Mouse (Mus musculus) thymus, adult 2 months (tissue): ENCODE results near the gene Ccdc137. TPM values are rescaled to one million over a fixed set of nuclear protein-coding genes. Genes with fewer than 3 reads are reported as not detected.

Source experiments
- DNase-seq: peaks from one replicate; pipeline ENCODE4 v3.0.0; 2021
- H3K27ac ChIP-seq: fragments of 200-500 bp; 2 replicates; pipeline ENCODE4 v1.5.1; 2012; ENCODE audit warnings: low read length, control low read depth; ENCODE audit not compliant: control insufficient read depth, insufficient read depth
- H3K27me3 ChIP-seq: fragments of 200-500 bp; 2 replicates; pipeline ENCODE4 v1.6.1; 2012; ENCODE audit warnings: mild to moderate bottlenecking, low read length, moderate library complexity, mixed read lengths; ENCODE audit not compliant: control insufficient read depth, insufficient read depth
- H3K36me3 ChIP-seq: fragments of 200-500 bp; 2 replicates; pipeline ENCODE4 v1.6.1; 2012; ENCODE audit warnings: mild to moderate bottlenecking, low read length, moderate library complexity; ENCODE audit not compliant: control insufficient read depth, insufficient read depth
- H3K4me1 ChIP-seq: fragments of 200-500 bp; replicated peaks from 2 replicates; pipeline ENCODE4 v1.6.1; 2012; ENCODE audit warnings: low read length; ENCODE audit not compliant: control insufficient read depth, insufficient read depth
- H3K4me3 ChIP-seq: fragments of 200-500 bp; 2 replicates; pipeline ENCODE4 v1.5.1; 2012; ENCODE audit warnings: mild to moderate bottlenecking, low read length, control low read depth, moderate library complexity; ENCODE audit not compliant: control insufficient read depth, insufficient read depth
- CTCF ChIP-seq: fragments of 200-500 bp; IDR thresholded peaks from 2 replicates; pipeline ENCODE4 v1.5.1; 2012; ENCODE audit warnings: mild to moderate bottlenecking, control low read depth, low read length, moderate library complexity, borderline replicate concordance; ENCODE audit not compliant: control insufficient read depth, poor library complexity, insufficient read depth; ENCODE audit errors: extremely low read depth
- POLR2A ChIP-seq: fragments of 200-500 bp; IDR thresholded peaks from 2 replicates; pipeline ENCODE4 v1.6.1; 2012; ENCODE audit warnings: mild to moderate bottlenecking, low read length, control low read depth, moderate library complexity; ENCODE audit not compliant: control insufficient read depth, poor library complexity, insufficient read depth; ENCODE audit errors: extremely low read depth
- WGBS: fragments of 180-500 bp; shearing (Covaris S2); methylation state at CpG from one replicate; pipeline ENCODE4 v1.1.7; 2018; 5-methylcytosine and 5-hydroxymethylcytosine counted together
- polyA plus RNA-seq: library from polyadenylated mRNA; depleted of rRNA; stranded (reverse); fragments of >200 nt; gene quantifications from 2 replicates; pipeline ENCODE4 v1.2.3, GENCODE M21; 2012; rRNA removed

Gene Ccdc137
- polyA plus RNA-seq, 1 experiment = 30.1 TPM

DNA sequence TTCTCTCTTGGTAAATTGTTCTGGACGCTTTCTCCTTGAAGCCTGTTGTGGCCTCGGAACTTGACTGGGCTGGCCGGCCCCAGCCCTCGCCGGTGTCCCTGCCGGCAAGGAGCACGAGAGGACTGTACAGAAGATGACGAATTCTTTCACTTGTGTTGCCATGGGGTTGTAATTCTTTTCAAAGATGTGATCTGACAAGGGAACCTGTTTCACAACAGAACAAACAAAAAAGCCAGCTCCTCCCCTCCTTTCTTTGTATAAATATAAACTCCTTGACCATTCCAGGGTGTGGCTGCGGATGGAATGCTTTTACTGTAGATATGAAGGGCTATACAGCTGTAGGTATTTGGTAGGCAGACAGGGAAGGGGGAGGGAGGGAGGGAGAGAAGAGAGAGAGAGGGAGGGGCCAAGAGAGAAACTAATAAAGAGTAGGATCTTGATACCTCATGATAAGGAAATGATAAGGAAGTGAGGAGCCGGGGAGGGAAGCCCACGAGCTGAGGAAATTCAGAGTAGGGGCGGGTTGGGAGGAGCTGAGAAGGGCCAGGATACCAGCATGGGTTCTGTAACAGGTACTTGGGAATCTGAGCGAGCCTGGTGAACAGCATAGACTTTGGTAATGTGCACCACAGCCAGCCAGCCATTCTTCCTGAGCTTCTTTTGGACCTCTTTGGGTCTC is 49.8 kb downstream of the Ccdc137 start:
- Histone ChIP-seq H3K36me3 (no peaks in the 10 kb centered on the region), H3K27ac (no peak overlapping the region), H3K4me3 (no peak overlapping the region), H3K27me3 (no peaks in the 10 kb centered on the region), H3K4me1 (peaks cover 20% of the 10 kb centered on the region)
- WGBS = 88% methylated on average over 13 of the region's 13 CpGs
- no peak for TF ChIP-seq POLR2A
- no peak for TF ChIP-seq CTCF
- no peak for DNase-seq

DNA sequence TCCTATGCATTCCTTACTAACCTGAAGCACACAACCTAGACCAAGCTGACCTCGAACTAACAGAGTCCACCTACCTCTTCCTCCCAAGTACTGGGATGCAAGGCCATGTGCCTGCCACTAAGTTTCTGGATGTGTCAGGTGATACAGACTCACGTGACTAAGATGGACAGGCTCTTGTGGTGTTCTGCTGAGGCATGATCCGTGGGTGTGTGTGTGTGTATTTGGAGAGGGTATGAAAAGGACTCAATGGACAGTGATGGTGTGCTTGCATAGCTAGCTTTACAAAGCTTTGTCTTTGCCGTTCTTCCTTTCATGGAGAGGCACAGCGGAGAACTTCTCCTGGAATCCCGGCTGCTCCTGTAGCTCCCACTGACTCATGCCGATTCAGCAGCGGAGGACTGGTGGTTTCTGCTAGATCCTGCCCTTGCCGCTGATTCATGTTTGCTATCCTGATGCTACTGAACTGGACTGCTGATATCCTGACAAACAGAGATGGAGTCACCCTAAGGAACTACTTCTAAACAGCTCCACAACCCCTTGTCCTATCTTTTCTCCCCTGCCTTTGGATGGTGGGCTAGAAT is 50.5 kb downstream of the Ccdc137 start:
- TF ChIP-seq POLR2A (no peak), CTCF (no peak)
- Histone ChIP-seq H3K36me3 (no peaks in the 10 kb centered on the region), H3K27ac (no peak overlapping the region), H3K4me3 (no peak overlapping the region), H3K27me3 (no peaks in the 10 kb centered on the region), H3K4me1 (peaks cover 20% of the 10 kb centered on the region)
- no peak for DNase-seq
- 94% methylated on average over 9 of the region's 9 CpGs for WGBS

DNA sequence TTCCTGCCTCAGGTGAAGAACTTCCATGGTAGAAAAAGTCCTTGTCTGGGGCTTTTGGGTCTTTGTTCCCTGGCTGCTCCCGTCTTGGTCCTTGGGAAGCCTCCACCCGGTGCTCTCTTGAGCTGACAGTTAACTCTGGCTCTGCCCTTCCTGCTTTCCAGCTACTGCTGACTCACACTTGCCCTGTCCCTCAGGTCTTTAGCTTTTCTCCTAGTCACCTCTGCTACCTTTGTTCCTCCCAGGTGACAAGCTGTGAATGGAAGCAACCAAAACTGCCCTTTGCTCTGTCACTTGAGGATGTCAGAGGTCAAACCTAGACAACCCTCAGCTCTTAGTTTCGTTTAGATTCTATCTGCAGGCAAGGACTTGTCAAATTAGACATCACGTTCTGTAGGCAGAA is 52.0 kb downstream of the Ccdc137 start:
- Histone ChIP-seq H3K27me3 (no peaks in the 10 kb centered on the region), H3K36me3 (no peaks in the 10 kb centered on the region), H3K4me1 (peaks cover 20% of the 10 kb centered on the region), H3K27ac (peak overlapping the region; percentile 90), H3K4me3 (no peak overlapping the region)
- peak; percentile 11 for DNase-seq
- WGBS = 44% methylated on average over 4 of the region's 4 CpGs
- TF ChIP-seq POLR2A (no peak), CTCF (no peak)

DNA sequence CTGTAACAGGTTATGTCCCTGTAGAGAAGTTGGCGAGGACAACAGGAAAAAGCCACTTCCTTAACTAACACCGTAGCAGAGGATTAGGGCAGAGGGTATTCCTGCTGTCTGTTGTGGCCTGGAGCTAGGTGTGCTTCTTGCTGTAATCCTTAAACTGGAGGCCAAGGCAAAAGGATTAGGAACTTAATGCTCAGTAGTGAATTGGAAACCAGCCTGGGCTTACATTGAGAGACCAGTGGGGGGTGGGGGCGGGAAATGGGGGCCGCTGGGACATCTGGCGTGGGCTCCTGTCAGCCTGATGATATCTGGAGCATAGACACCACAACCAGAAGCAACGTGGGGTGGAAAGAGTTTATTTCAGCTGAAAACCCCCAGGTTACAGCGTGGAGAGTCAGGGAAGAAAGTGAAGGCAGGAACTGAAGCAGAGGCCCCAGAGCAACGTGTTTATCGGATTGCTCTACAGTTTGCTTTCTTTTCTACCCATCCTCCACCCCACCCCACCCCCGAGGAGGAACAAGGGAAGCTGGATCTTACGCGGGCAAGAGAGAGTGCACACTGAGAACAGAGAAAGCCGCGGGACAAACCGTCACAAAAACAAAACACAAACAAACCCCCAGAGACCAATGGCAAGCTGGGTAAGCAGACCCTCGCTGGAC is 52.6 kb downstream of the Ccdc137 start:
- H3K27ac ChIP-seq = peak overlapping the region; percentile 90
- H3K4me1 ChIP-seq = peaks cover 20% of the 10 kb centered on the region
- no peaks in the 10 kb centered on the region for H3K27me3 ChIP-seq
- H3K36me3 ChIP-seq = no peaks in the 10 kb centered on the region
- 2% methylated on average over 16 of the region's 16 CpGs for WGBS
- TF ChIP-seq POLR2A (no peak), CTCF (no peak)
- H3K4me3 ChIP-seq = peak overlapping the region; percentile 34
- DNase-seq = peak; percentile 33

DNA sequence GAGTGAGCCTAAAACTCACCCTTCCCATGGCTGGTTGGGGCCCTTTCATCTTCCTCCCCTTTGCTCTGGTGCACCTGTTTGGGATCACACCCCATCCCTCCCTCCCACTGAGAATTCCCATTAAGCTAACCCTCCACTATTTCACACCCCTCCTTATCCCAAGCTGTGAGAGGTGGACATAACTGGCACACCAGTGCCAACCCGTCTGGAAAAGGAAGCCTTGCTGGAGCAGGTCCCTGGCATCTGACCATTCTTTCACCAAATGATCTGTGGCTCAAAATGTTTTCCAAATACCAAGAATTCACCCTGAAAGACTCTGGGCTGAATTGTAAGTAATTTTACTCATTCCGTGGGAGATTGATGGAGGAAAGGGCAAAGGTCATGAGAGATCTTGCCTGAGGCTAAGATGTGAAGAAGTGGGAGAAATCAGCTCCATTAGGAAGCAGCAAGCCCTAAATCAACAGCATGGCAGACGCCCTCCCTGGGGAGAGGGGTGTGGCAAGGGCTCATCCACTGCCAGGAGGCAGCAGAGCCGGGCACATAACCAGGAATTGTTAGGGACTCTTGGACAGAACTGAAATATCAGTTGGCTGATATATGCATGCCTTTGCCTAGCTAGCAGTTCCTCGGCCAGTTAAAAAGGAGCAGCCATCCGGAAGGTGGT is 55.0 kb downstream of the Ccdc137 start:
- H3K36me3 ChIP-seq = no peaks in the 10 kb centered on the region
- WGBS = 93% methylated on average over 6 of the region's 6 CpGs
- H3K27ac ChIP-seq = no peak overlapping the region
- TF ChIP-seq CTCF = no peak
- no peak for DNase-seq
- peaks cover 20% of the 10 kb centered on the region for H3K4me1 ChIP-seq
- no peak overlapping the region for H3K4me3 ChIP-seq
- no peaks in the 10 kb centered on the region for H3K27me3 ChIP-seq

Other genes with a start within 250 kb of the Ccdc137 start
- gene Bahcc1, start 225.2 kb upstream of the Ccdc137 start, polyA plus RNA-seq = 11.0 and 15.1 TPM in 2 replicates
- gene Actg1, start 109.6 kb upstream of the Ccdc137 start, polyA plus RNA-seq = 1,233 and 1,455 TPM in 2 replicates
- gene Fscn2, start 96.6 kb upstream of the Ccdc137 start, polyA plus RNA-seq = 0.19 and 0.37 TPM in 2 replicates
- gene Faap100, start 79.4 kb upstream of the Ccdc137 start, polyA plus RNA-seq = 59.7 and 64.4 TPM in 2 replicates
- 71.4 and 86.4 TPM in 2 replicates for gene Nploc4, start 20.4 kb upstream of the Ccdc137 start, polyA plus RNA-seq
- gene Tspan10, start 15.5 kb upstream of the Ccdc137 start, polyA plus RNA-seq = 16.8 and 24.0 TPM in 2 replicates
- 0.55 and 0.64 TPM in 2 replicates for gene Pde6g, start 4.6 kb upstream of the Ccdc137 start, polyA plus RNA-seq
- 15.5 and 17.3 TPM in 2 replicates for gene Oxld1, start within 50 bp of the Ccdc137 start, polyA plus RNA-seq
- 25.9 and 28.4 TPM in 2 replicates for gene Arl16, start 9.5 kb downstream of the Ccdc137 start, polyA plus RNA-seq
- 89.6 and 92.3 TPM in 2 replicates for gene Mrpl12, start 26.5 kb downstream of the Ccdc137 start, polyA plus RNA-seq
- 102 and 103 TPM in 2 replicates for gene Slc25a10, start 33.7 kb downstream of the Ccdc137 start, polyA plus RNA-seq
- 1.0 TPM in 2 replicates for gene Gcgr, start 72.6 kb downstream of the Ccdc137 start, polyA plus RNA-seq
- gene Mcrip1, start 91.6 kb downstream of the Ccdc137 start, polyA plus RNA-seq = 167 and 191 TPM in 2 replicates
- gene Ppp1r27, start 93.0 kb downstream of the Ccdc137 start, polyA plus RNA-seq = 5.0 and 6.4 TPM in 2 replicates
- gene P4hb, start 115.1 kb downstream of the Ccdc137 start, polyA plus RNA-seq = 125 and 139 TPM in 2 replicates
- gene Arhgdia, start 123.5 kb downstream of the Ccdc137 start, polyA plus RNA-seq = 1,184 and 1,219 TPM in 2 replicates
- gene Alyref, start 140.2 kb downstream of the Ccdc137 start, polyA plus RNA-seq = 60.9 and 74.6 TPM in 2 replicates
- gene Anapc11, start 140.3 kb downstream of the Ccdc137 start, polyA plus RNA-seq = 127 and 140 TPM in 2 replicates
- gene Npb, start 150.4 kb downstream of the Ccdc137 start, polyA plus RNA-seq = 2.2 and 2.8 TPM in 2 replicates
- gene Pcyt2, start 159.8 kb downstream of the Ccdc137 start, polyA plus RNA-seq = 247 and 260 TPM in 2 replicates
- 169 and 184 TPM in 2 replicates for gene Sirt7, start 167.1 kb downstream of the Ccdc137 start, polyA plus RNA-seq
- 33.6 and 35.5 TPM in 2 replicates for gene Mafg, start 175.5 kb downstream of the Ccdc137 start, polyA plus RNA-seq
- 2.8 and 3.4 TPM in 2 replicates for gene Pycr1, start 185.7 kb downstream of the Ccdc137 start, polyA plus RNA-seq
- 1.2 and 3.2 TPM in 2 replicates for gene Myadml2, start 190.0 kb downstream of the Ccdc137 start, polyA plus RNA-seq
- 0.24 and 0.89 TPM in 2 replicates for gene Notum, start 203.1 kb downstream of the Ccdc137 start, polyA plus RNA-seq
- gene Aspscr1, start 214.9 kb downstream of the Ccdc137 start, polyA plus RNA-seq = 170 and 183 TPM in 2 replicates